Mouse (Mus musculus): ENCODE measurements at regions not wholly inside any gene's neighbourhood (a gene's known extent, or its start where the extent isn't known, plus 50 kb on each side); places are given as distances from the start of the nearest gene placed in this dataset.

GRCm38 (mm10) chr7:70016611-70017010, 349.9 kb downstream of the Nr2f2 start:
- no peak for DNase-seq (ENCODE audit: low spot score in 2 of 2)

DNA sequence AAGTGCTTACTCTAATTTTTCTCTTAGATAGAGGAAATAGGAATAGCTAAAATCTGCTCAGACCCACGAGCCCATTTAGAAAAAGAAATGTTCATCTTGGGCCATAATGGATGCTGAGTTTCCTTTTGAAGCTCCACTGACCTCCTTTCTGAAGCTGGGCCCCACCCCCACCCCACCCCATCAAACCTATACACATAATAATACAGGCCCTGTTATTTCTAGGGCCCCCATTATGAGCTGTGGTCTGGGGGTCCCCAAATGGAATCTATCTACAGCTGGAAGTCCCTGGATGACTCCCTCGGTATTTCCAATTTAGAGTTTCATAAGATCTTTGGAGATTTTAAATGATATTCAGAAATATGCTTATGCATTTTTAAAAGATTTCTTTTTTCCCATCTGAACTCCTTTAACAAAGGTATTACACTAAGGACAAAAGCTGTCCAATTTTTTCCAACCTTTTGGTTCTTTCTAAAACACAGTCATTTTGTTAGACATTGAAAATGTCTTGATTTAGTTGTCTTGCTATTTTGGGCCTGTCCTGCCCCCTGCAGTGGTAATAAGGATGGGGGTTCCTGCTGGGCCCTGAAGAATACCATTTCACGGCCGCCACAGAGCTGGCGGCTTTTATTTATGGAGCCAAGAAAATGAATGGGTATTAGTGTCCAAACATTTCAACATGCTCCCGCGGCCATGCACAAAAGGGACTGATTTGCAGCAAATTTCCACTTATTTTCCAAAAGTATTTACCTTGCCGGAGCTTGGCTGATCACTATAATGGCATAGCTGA, 363.1 kb downstream of the Nr2f2 start:
- no peak for DNase-seq (ENCODE audit: low spot score in 2 of 2)

DNA sequence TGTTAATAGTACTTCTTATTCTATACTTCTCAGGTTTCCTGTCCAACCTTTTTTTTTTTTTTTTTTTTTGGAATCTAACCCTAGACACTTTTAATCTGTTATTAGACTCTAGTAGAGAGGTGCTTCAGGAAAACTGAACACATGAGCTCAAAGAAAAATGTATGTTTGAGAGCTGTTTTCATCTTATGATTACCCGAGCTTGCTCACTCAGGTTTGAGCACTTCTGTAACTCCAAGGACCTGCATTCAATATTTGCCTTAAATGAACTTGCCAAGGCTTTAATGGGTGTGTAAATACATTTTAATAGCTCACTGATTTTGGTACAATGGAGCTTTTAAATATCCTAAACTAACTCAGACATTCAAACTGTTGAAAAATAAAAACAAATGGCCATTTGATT, 367.8 kb downstream of the Nr2f2 start:
- DNase-seq (ENCODE audit: low spot score in 2 of 2) = no peak

DNA sequence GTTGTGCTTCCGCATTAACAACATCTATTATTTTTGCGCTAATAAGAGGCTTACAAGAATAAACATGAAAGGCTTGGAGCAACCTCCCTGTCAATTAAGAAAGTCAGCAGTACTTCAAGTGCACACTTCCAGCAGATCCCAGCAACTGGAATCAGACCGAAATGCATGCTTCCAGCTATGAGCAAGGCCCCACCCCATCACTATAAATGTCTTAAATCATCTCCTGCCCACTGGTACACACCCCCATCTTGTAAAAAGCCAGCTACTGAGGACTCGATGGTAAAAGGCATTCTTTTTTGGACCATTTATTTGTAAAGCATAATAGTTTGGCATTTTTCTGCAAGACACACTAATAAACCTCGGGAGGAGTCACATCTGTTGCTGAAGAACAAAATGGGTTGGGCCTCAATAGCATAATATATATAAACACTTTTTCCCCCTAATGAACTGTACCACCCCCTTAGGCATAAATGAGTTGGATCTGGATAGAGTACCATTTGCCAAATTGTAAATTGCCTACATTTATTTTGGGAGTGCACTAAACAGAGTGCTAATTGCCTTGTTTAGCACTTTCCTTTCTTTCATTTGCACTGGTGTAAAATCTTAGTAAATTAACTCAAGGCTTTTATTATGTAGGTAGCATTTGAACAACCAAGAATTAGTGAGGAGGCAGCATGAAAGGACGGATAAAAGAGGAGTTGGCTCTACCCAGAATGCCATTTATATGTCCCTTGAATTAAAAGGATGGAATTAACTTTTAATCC, 371.8 kb downstream of the Nr2f2 start:
- no peak for DNase-seq (ENCODE audit: low spot score in 2 of 2)

DNA sequence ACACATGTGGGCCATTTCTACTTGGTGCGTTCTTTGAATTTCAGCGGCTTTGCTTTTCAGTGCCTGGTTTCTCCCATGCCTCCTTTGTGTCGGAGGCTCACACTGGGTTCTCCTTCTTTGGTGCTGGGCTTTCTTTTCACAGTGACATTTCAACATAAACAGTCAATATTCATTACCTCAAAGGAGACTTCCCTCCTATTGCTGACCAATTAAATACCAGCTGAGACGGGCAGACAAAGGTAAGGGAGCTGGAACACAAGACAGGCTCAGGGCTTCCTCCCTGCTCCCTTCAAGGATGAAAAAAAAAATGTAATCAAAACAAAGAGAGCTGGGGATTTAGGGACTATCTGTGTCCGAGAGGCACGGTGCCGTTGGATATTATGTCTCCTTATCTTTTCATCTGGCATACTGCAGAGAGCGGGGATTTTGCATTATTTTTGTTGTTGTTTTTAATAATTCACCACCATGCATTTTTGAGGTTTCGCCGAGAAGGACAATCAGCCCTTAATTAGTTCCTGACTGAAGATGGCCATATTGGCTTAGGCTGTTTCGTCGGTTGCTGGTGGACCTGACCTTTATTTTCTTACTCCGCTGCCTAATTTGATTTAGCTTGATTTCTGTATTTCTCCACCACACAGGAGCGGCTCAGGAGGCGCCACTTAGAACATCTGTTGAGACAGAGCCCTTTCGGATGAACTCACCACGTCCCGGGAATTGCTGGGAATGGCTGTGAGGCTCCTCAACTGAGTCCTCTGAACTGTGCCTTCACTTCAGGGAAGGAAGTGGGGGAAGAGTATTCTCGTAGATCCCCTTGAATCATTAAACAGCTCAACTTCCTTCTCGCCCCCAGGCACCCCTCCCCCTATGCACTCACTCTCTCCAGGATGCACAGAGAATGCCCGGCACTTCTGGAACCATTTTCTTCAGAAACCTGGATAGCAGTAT, 373.9 kb downstream of the Nr2f2 start:
- no peak for DNase-seq (ENCODE audit: low spot score in 2 of 2)

GRCm38 (mm10) chr7:69991982-69992381, 374.6 kb downstream of the Nr2f2 start:
- no peak for DNase-seq (ENCODE audit: low spot score in 2 of 2)

- no peak for DNase-seq (ENCODE audit: low spot score in 2 of 2)
Observed at GRCm38 (mm10) chr7:69988704-69989103, 377.8 kb downstream of the Nr2f2 start.

DNA sequence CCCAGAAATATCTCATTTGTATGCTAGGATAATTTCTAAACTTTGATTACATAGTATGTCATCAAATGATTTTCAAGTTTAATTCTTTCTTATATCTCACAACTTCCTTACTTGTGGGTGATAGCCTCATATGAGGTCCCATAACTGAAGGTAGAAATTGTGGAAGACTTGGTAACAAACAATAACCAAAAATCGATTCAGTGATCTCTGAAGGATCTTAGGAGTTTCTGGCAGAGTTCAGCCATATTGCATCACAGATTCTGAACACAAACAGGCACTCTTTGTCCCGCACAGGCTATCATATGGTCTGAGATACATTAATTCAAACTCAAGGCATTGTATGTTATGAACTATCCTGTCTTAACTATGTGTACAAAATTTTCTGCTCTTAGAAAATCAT, 385.2 kb downstream of the Nr2f2 start:
- DNase-seq (ENCODE audit: low spot score in 2 of 2) = no peak

GRCm38 (mm10) chr7:69976369-69976768, 390.2 kb downstream of the Nr2f2 start:
- DNase-seq (ENCODE audit: low spot score in 2 of 2) = no peak

DNA sequence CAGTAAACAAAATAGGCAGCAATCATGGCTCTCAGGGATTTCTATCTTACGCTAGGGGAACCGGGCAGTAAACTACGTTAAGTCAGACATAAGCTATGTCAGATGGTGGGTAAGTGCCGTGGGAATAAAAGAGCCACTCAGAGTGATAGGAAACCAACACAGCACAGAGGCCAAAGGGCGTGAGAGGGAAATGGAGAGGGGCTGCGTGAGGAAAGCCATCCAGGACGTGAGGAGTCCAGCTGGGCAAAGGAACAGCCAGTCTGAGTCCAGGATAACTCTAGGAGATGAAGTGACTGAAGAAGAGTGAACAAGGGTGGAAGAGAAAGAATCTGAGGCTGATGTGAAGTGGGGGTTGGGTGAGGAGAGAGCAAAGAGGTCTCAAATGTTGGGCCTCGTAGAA, 402.5 kb downstream of the Nr2f2 start:
- no peak for DNase-seq (ENCODE audit: low spot score in 2 of 2)

- DNase-seq (ENCODE audit: low spot score in 2 of 2) = no peak
Observed at GRCm38 (mm10) chr7:69950221-69950670, 416.3 kb downstream of the Nr2f2 start.

DNA sequence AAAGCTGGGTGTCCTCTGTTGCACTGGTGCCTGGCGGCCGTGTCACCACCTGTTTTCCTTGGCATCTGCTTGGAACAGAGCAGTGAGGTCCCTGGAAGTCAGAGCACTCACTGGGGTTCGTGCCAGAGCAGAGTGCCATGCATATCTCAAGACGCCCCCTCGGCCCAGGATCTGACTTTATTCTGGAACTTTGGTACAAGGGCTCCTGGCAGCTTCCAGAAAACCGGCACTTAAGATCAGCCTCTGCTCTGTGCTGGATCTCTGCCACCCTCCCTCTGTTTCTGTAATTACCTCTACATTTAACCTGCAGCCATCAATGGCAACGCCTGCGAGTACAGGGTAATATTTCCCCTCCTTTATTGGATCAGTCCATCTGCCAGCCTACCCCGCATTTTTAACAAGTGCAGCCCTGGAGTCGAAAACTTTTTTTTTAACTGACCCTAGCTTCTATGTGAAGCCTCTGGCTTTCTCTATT, 416.9 kb downstream of the Nr2f2 start:
- DNase-seq (ENCODE audit: low spot score in 2 of 2) = no peak

- no peak for DNase-seq (ENCODE audit: low spot score in 2 of 2)
Observed at GRCm38 (mm10) chr7:69946396-69946795, 420.1 kb downstream of the Nr2f2 start.

GRCm38 (mm10) chr7:69941881-69942280, 424.7 kb downstream of the Nr2f2 start:
- no peak for DNase-seq (ENCODE audit: low spot score in 2 of 2)

DNA sequence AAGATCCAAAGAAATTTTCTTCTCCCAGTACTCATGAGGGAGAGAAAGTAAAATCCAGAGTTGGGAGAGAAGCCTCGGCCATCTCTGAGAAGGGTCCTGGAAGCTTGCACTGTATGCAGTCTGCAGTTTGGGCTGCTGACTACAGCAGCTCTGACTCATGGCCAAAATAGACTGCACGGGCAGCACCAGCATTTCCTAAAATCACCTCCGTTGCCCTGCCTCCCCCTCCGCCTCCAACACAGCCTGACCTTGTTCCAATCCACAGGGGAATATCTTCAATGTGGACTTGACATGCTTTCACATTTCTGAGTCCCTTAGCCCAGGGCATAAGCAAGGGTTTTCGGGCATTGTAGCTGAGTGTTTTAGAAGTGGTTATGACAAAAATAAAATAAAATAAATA, 441.3 kb downstream of the Nr2f2 start:
- DNase-seq (ENCODE audit: low spot score in 2 of 2) = no peak

DNA sequence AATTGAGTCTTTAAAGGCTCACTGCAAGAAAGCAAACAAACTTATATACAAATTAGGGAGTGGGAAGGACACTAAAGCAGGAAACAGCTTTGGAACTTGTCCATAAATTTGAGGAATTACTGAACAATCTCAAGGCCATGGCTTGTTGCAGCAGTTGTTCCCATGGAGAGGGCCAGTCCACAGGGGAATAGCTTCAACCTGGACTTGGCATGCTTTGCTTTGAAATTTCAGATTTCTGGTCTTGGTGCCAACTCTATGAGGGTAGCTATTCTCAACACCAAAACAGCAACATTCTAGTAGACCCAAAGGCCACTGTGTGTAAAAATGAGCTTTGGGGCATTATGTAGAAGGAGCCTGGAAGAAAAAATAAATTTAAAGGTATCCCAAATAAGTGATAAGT, 442.0 kb downstream of the Nr2f2 start:
- DNase-seq (ENCODE audit: low spot score in 2 of 2) = no peak

GRCm38 (mm10) chr7:69911760-69912159, 454.8 kb downstream of the Nr2f2 start:
- DNase-seq (ENCODE audit: low spot score in 2 of 2) = no peak

- no peak for DNase-seq (ENCODE audit: low spot score in 2 of 2)
Observed at GRCm38 (mm10) chr7:69890503-69891061, 476.0 kb downstream of the Nr2f2 start.

DNA sequence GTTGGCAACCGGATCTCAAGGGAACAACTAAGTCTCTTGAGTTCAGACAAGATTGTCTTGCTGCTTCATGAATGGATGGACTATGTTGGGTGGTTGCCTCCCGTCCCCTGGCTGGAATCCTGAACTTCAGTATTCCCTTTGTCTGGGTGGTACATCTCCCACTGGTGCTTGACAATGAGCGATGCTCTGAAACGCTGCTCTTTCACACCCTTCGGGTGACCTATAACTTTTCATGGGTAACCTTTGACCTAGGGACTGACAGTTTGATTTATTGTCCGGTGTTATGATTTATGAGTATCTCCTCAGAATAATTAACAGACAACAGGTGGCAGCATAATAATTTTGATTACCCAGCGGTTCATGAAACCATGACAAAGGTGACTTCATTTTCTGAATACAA, 478.3 kb downstream of the Nr2f2 start:
- DNase-seq (ENCODE audit: low spot score in 2 of 2) = no peak

- DNase-seq (ENCODE audit: low spot score in 2 of 2) = no peak
Observed at GRCm38 (mm10) chr7:69877031-69877430, 489.5 kb downstream of the Nr2f2 start.

DNA sequence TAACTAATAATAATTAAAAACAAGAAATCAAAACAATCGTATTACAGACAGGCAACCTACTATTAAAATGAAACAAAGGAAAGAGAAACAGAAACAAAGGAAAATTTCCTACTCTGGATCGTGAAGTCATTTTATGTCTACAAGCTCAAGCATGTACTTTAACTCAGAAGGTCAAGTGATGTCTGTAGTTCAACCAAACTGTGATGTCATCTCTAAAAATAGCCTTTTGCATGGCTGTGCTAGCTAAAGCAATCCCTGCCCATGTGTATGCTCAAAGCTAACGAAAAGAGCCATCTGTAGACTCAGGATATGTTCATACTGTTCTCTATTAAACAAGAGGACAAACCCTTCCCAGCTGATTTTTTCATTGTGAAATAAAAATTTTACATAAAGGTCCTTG, 500.7 kb downstream of the Nr2f2 start:
- DNase-seq (ENCODE audit: low spot score in 2 of 2) = no peak
